Mouse (Mus musculus) erythroblast, embryonic 14.5 days (primary cell): ENCODE results near the gene Tmem140.

ENCODE experiments used
- GATA1 ChIP-seq: IDR thresholded peaks from 2 replicates; pipeline ENCODE4 v1.6.1; 2012; ENCODE audit warnings: low read length, inconsistent platforms, mixed read lengths
- TAL1 ChIP-seq: IDR thresholded peaks from 3 replicates; pipeline ENCODE4 v1.6.1; 2012; ENCODE audit warnings: low read length, inconsistent platforms, mixed read lengths

- no peak for TF ChIP-seq TAL1
- no peak for TF ChIP-seq GATA1
Observed at GRCm38 (mm10) chr6:34906661-34907060, 43.7 kb downstream of the Tmem140 start.
